Mouse (Mus musculus) MEL (cell line): ENCODE measurements around the gene Trp73. TPM values are rescaled to one million over a fixed set of nuclear protein-coding genes. Genes with fewer than 3 reads are reported as not detected.

Experiments used
- DNase-seq: peaks from one replicate; pipeline ENCODE4 v3.0.0; 2011; ENCODE audit warnings: low read depth, low spot score
- H3K27ac ChIP-seq: 2 replicates; pipeline ENCODE4 v1.5.1; 2012; ENCODE audit warnings: low read depth, mild to moderate bottlenecking, control low read depth, low read length, moderate library complexity; ENCODE audit not compliant: control insufficient read depth
- H3K27me3 ChIP-seq, 2 experiments: fragments of 150-350 bp in 1 of 2; sonication (generic) in 1 of 2; 2 replicates each; pipeline ENCODE4 v1.6.1; 2012; ENCODE audit warnings: low read length in 2 of 2, mild to moderate bottlenecking in 2 of 2, improper control_type of control experiment in 1 of 2, moderate library complexity in 1 of 2; ENCODE audit not compliant: insufficient read depth in 2 of 2, control insufficient read depth in 1 of 2
- H3K36me3 ChIP-seq, 2 experiments: 2 replicates each; pipeline ENCODE4 v1.6.1; 2012 to 2014; ENCODE audit warnings: low read length in 2 of 2, improper control_type of control experiment in 1 of 2, inconsistent platforms in 1 of 2, mild to moderate bottlenecking in 1 of 2; ENCODE audit not compliant: insufficient read depth in 2 of 2, control insufficient read depth in 1 of 2
- H3K4me1 ChIP-seq, 2 experiments: fragments of 150-350 bp in 1 of 2; sonication (generic) in 1 of 2; 2 replicates each; pipeline ENCODE4 v1.6.1; 2012; ENCODE audit warnings: low read length in 2 of 2, improper control_type of control experiment in 1 of 2, mild to moderate bottlenecking in 1 of 2; ENCODE audit not compliant: insufficient read depth in 2 of 2, control insufficient read depth in 1 of 2
- H3K4me3 ChIP-seq, 2 experiments: fragments of 150-350 bp in 1 of 2; sonication (generic) in 1 of 2; 2 replicates each; pipeline ENCODE4 v1.5.1; 2012; ENCODE audit warnings: low read depth in 2 of 2, low read length in 2 of 2, mild to moderate bottlenecking in 2 of 2, moderate library complexity in 2 of 2, control low read depth in 1 of 2, improper control_type of control experiment in 1 of 2; ENCODE audit not compliant: control insufficient read depth in 1 of 2, insufficient read depth in 1 of 2
- H3K79me2 ChIP-seq: 2 replicates; pipeline ENCODE4 v1.6.1; 2012; ENCODE audit warnings: mild to moderate bottlenecking, low read length, moderate library complexity; ENCODE audit not compliant: control insufficient read depth, poor library complexity, insufficient read depth
- H3K9ac ChIP-seq: 2 replicates; pipeline ENCODE4 v1.6.1; 2012; ENCODE audit warnings: low read depth, mild to moderate bottlenecking, control low read depth, low read length, moderate library complexity; ENCODE audit not compliant: control insufficient read depth, poor library complexity, severe bottlenecking
- H3K9me3 ChIP-seq: fragments of 150-350 bp; sonication (generic); replicated peaks from 2 replicates; pipeline ENCODE4 v1.6.1; 2012; ENCODE audit warnings: mild to moderate bottlenecking, low read length, improper control_type of control experiment, moderate library complexity; ENCODE audit not compliant: insufficient read depth
- BHLHE40 ChIP-seq: IDR thresholded peaks from 2 replicates; pipeline ENCODE4 v1.6.1; 2012; ENCODE audit warnings: low read depth, mild to moderate bottlenecking, inconsistent platforms, low read length, improper control_type of control experiment, borderline replicate concordance
- CHD1 ChIP-seq: IDR thresholded peaks from 2 replicates; pipeline ENCODE4 v1.6.1; 2012; ENCODE audit warnings: low read depth, mild to moderate bottlenecking, inconsistent platforms, low read length, improper control_type of control experiment
- CHD2 ChIP-seq: IDR thresholded peaks from 2 replicates; pipeline ENCODE4 v1.6.1; 2011; ENCODE audit warnings: low read length, improper control_type of control experiment
- CTCF ChIP-seq, 3 experiments: IDR thresholded peaks in 2 of 3; conservative IDR thresholded peaks in 1 of 3; 2 replicates each; pipeline ENCODE4 v1.5.1; 2011 to 2012; ENCODE audit warnings: low read length in 3 of 3, low read depth in 2 of 3, mild to moderate bottlenecking in 2 of 3, improper control_type of control experiment in 1 of 3, inconsistent platforms in 1 of 3, mixed read lengths in 1 of 3, moderate library complexity in 1 of 3; ENCODE audit not compliant: control insufficient read depth in 1 of 3, insufficient read depth in 1 of 3, poor library complexity in 1 of 3, severe bottlenecking in 1 of 3
- E2F4 ChIP-seq: IDR thresholded peaks from 2 replicates; pipeline ENCODE4 v1.6.1; 2011; ENCODE audit warnings: low read depth, low read length, improper control_type of control experiment, borderline replicate concordance
- ELF1 ChIP-seq: IDR thresholded peaks from 2 replicates; pipeline ENCODE4 v1.6.1; 2014; ENCODE audit warnings: low read depth, mild to moderate bottlenecking, inconsistent platforms, low read length, improper control_type of control experiment, moderate library complexity
- ETS1 ChIP-seq: IDR thresholded peaks from 2 replicates; pipeline ENCODE4 v1.6.1; 2012; ENCODE audit warnings: low read depth, mild to moderate bottlenecking, inconsistent platforms, low read length, improper control_type of control experiment, moderate library complexity
- GABPA ChIP-seq: IDR thresholded peaks from 2 replicates; pipeline ENCODE4 v1.6.1; 2012; ENCODE audit warnings: low read depth, mild to moderate bottlenecking, inconsistent platforms, low read length, improper control_type of control experiment, moderate library complexity
- HCFC1 ChIP-seq: IDR thresholded peaks from 2 replicates; pipeline ENCODE4 v1.6.1; 2012; ENCODE audit warnings: low read depth, mild to moderate bottlenecking, inconsistent platforms, low read length, improper control_type of control experiment, moderate library complexity
- JUND ChIP-seq: IDR thresholded peaks from 2 replicates; pipeline ENCODE4 v1.6.1; 2011; ENCODE audit warnings: low read depth, mild to moderate bottlenecking, improper control_type of control experiment, low read length
- MAX ChIP-seq: IDR thresholded peaks from 2 replicates; pipeline ENCODE4 v1.6.1; 2011; ENCODE audit warnings: low read length, improper control_type of control experiment
- MAZ ChIP-seq: IDR thresholded peaks from 2 replicates; pipeline ENCODE4 v1.6.1; 2012; ENCODE audit warnings: low read depth, mild to moderate bottlenecking, inconsistent platforms, low read length, improper control_type of control experiment
- MEF2A ChIP-seq: IDR thresholded peaks from 2 replicates; pipeline ENCODE4 v1.6.1; 2014; ENCODE audit warnings: low read depth, mild to moderate bottlenecking, inconsistent platforms, low read length, improper control_type of control experiment; ENCODE audit not compliant: poor library complexity, insufficient replicate concordance, severe bottlenecking; ENCODE audit errors: extremely low read depth
- MYB ChIP-seq: IDR thresholded peaks from 2 replicates; pipeline ENCODE4 v1.6.1; 2011; ENCODE audit warnings: mild to moderate bottlenecking, low read depth, low read length, improper control_type of control experiment
- MYC ChIP-seq: IDR thresholded peaks from 2 replicates; pipeline ENCODE4 v1.6.1; 2011; ENCODE audit warnings: low read depth, mild to moderate bottlenecking, low read length, improper control_type of control experiment, moderate library complexity
- NELFE ChIP-seq: IDR thresholded peaks from 2 replicates; pipeline ENCODE4 v1.6.1; 2011; ENCODE audit warnings: low read depth, low read length, improper control_type of control experiment
- NRF1 ChIP-seq: IDR thresholded peaks from 2 replicates; pipeline ENCODE4 v1.6.1; 2014; ENCODE audit warnings: low read depth, mild to moderate bottlenecking, inconsistent platforms, low read length, improper control_type of control experiment, moderate library complexity; ENCODE audit not compliant: poor library complexity, insufficient read depth, severe bottlenecking
- POLR2A ChIP-seq, 2 experiments: IDR thresholded peaks; 2 replicates each; pipeline ENCODE4 v1.6.1; 2011 to 2012; ENCODE audit warnings: low read length in 2 of 2, mild to moderate bottlenecking in 2 of 2, control low read depth in 1 of 2, improper control_type of control experiment in 1 of 2, low read depth in 1 of 2, moderate library complexity in 1 of 2; ENCODE audit not compliant: control insufficient read depth in 1 of 2, insufficient read depth in 1 of 2, poor library complexity in 1 of 2
- POLR2AphosphoS5 ChIP-seq: IDR thresholded peaks from 2 replicates; pipeline ENCODE4 v1.6.1; 2012; ENCODE audit warnings: low read depth, borderline replicate concordance, mild to moderate bottlenecking, inconsistent platforms, low read length, moderate library complexity, mixed read lengths
- RAD21 ChIP-seq: IDR thresholded peaks from 2 replicates; pipeline ENCODE4 v1.6.1; 2011; ENCODE audit warnings: mild to moderate bottlenecking, low read depth, low read length, improper control_type of control experiment
- SIN3A ChIP-seq: IDR thresholded peaks from 2 replicates; pipeline ENCODE4 v1.6.1; 2012; ENCODE audit warnings: low read length, improper control_type of control experiment, inconsistent platforms
- SMC3 ChIP-seq: IDR thresholded peaks from 2 replicates; pipeline ENCODE4 v1.6.1; 2011; ENCODE audit warnings: low read depth, low read length, improper control_type of control experiment
- TAL1 ChIP-seq: IDR thresholded peaks from 2 replicates; pipeline ENCODE4 v1.6.1; 2012; ENCODE audit warnings: mild to moderate bottlenecking, inconsistent platforms, low read length, moderate library complexity, mixed read lengths
- TBP ChIP-seq: IDR thresholded peaks from 2 replicates; pipeline ENCODE4 v1.8.0; 2011; ENCODE audit warnings: low read depth, low read length, improper control_type of control experiment
- UBTF ChIP-seq: IDR thresholded peaks from 2 replicates; pipeline ENCODE4 v1.6.1; 2012; ENCODE audit warnings: low read depth, mild to moderate bottlenecking, inconsistent platforms, low read length, improper control_type of control experiment, moderate library complexity, borderline replicate concordance; ENCODE audit not compliant: insufficient read depth
- USF1 ChIP-seq: IDR thresholded peaks from 2 replicates; pipeline ENCODE4 v1.6.1; 2014; ENCODE audit warnings: low read depth, mild to moderate bottlenecking, inconsistent platforms, low read length, improper control_type of control experiment, moderate library complexity
- USF2 ChIP-seq, 2 experiments: IDR thresholded peaks; 2 replicates each; pipeline ENCODE4 v1.6.1; 2011 to 2012; ENCODE audit warnings: improper control_type of control experiment in 2 of 2, low read length in 2 of 2, borderline replicate concordance in 1 of 2, inconsistent platforms in 1 of 2, low read depth in 1 of 2, mild to moderate bottlenecking in 1 of 2; ENCODE audit not compliant: insufficient read depth in 1 of 2
- ZC3H11A ChIP-seq: IDR thresholded peaks from 2 replicates; pipeline ENCODE4 v1.6.1; 2012; ENCODE audit warnings: low read depth, mild to moderate bottlenecking, inconsistent platforms, low read length, improper control_type of control experiment
- ZMIZ1 ChIP-seq: IDR thresholded peaks from 2 replicates; pipeline ENCODE4 v1.6.1; 2012; ENCODE audit warnings: low read depth, mild to moderate bottlenecking, inconsistent platforms, low read length, improper control_type of control experiment, moderate library complexity
- ZNF384 ChIP-seq: IDR thresholded peaks from 2 replicates; pipeline ENCODE4 v1.6.1; 2012; ENCODE audit warnings: low read depth, mild to moderate bottlenecking, inconsistent platforms, low read length, improper control_type of control experiment
- polyA plus RNA-seq, 2 experiments: library from polyadenylated mRNA; stranded (reverse) in 1 of 2; unstranded in 1 of 2; fragments of >175 nt in 1 of 2; fragments of >200 nt in 1 of 2; gene quantifications; 2 replicates each; pipeline versions ENCODE4 v1.2.1 to v1.2.4; 2012; ENCODE audit warnings: low replicate concordance in 2 of 2, low read depth in 1 of 2; ENCODE audit not compliant: insufficient read length in 2 of 2, insufficient read depth in 1 of 2, missing spikeins in 1 of 2
- total RNA-seq: library from RNA; depleted of rRNA; stranded (reverse); fragments of 300-350 nt; gene quantifications from 2 replicates; pipeline ENCODE4 v1.2.3, GENCODE M21; 2012

The Trp73 gene
- total and polyA plus RNA-seq, 3 experiments, result 0.03 to 0.04 TPM; not detected in 1

- Histone ChIP-seq H3K4me1 (no peaks in the 10 kb centered on the region), H3K27me3 (no peaks in the 10 kb centered on the region), H3K27ac (no peak overlapping the region), H3K9ac (no peak overlapping the region), H3K36me3 (no peaks in the 10 kb centered on the region), H3K4me3 (no peak overlapping the region), H3K79me2 (no peaks in the 10 kb centered on the region), H3K9me3 (no peaks in the 10 kb centered on the region)
- no peak for DNase-seq
- TF ChIP-seq CHD2, result no peak
- TF ChIP-seq NRF1, result no peak
- TF ChIP-seq CHD1, result no peak
- no peak for TF ChIP-seq SIN3A
- no peak for TF ChIP-seq MYC
- TF ChIP-seq MAX, result no peak
- no peak for TF ChIP-seq MYB
- TF ChIP-seq ETS1, result no peak
- no peak for TF ChIP-seq TAL1
- TF ChIP-seq CTCF (IDR thresholded peaks at IDR 0.05 in 2 of 3, conservative IDR thresholded peaks at IDR 0.05 in 1 of 3; ENCODE audit: control insufficient read depth in 1 of 3, insufficient read depth in 1 of 3, low read depth in 2 of 3, low read length in 3 of 3, poor library complexity in 1 of 3, severe bottlenecking in 1 of 3), result no peak
- no peak for TF ChIP-seq ZMIZ1
- no peak for TF ChIP-seq NELFE
- TF ChIP-seq TBP, result no peak
- no peak for TF ChIP-seq MAZ
- no peak for TF ChIP-seq GABPA
- no peak for TF ChIP-seq SMC3
- no peak for TF ChIP-seq MEF2A
- TF ChIP-seq USF1, result no peak
Observed at GRCm38 (mm10) chr4:154185001-154185400, 45.0 kb upstream of the Trp73 start.

GRCm38 (mm10) chr4:154183566-154183965, 43.6 kb upstream of the Trp73 start:
- H3K9ac ChIP-seq, result no peak overlapping the region
- H3K9me3 ChIP-seq, result no peaks in the 10 kb centered on the region
- no peak for TF ChIP-seq ZC3H11A
- no peak for TF ChIP-seq JUND
- TF ChIP-seq ZNF384, result no peak
- no peak for TF ChIP-seq E2F4
- TF ChIP-seq TAL1, result no peak
- TF ChIP-seq MAZ, result no peak
- TF ChIP-seq ZMIZ1, result no peak
- no peak for TF ChIP-seq MYC
- TF ChIP-seq SIN3A, result no peak
- no peak for TF ChIP-seq HCFC1
- TF ChIP-seq RAD21, result no peak
- TF ChIP-seq POLR2AphosphoS5, result no peak
- TF ChIP-seq UBTF, result no peak
- TF ChIP-seq POLR2A (IDR thresholded peaks at IDR 0.05; ENCODE audit: control insufficient read depth in 1 of 2, insufficient read depth in 1 of 2, low read depth in 1 of 2, low read length in 2 of 2, poor library complexity in 1 of 2), result no peak
- no peak for TF ChIP-seq BHLHE40
- no peak for TF ChIP-seq USF2 (IDR thresholded peaks at IDR 0.05; ENCODE audit: borderline replicate concordance in 1 of 2, insufficient read depth in 1 of 2, low read depth in 1 of 2, low read length in 2 of 2)
- TF ChIP-seq CTCF (IDR thresholded peaks at IDR 0.05 in 2 of 3, conservative IDR thresholded peaks at IDR 0.05 in 1 of 3; ENCODE audit: control insufficient read depth in 1 of 3, insufficient read depth in 1 of 3, low read depth in 2 of 3, low read length in 3 of 3, poor library complexity in 1 of 3, severe bottlenecking in 1 of 3), result no peak
- no peak for TF ChIP-seq ELF1
- TF ChIP-seq ETS1, result no peak
- TF ChIP-seq NELFE, result no peak
- H3K4me1 ChIP-seq, result no peaks in the 10 kb centered on the region
- no peaks in the 10 kb centered on the region for H3K36me3 ChIP-seq
- no peak for DNase-seq
- no peaks in the 10 kb centered on the region for H3K79me2 ChIP-seq
- H3K27me3 ChIP-seq, result no peaks in the 10 kb centered on the region
- H3K27ac ChIP-seq, result no peak overlapping the region
- no peak overlapping the region for H3K4me3 ChIP-seq
